Mouse (Mus musculus) ovary, adult 10 weeks (tissue): ENCODE data around the gene Fam170b. TPM values are rescaled to one million over a fixed set of nuclear protein-coding genes. Genes with fewer than 3 reads are reported as not detected.

ENCODE experiments used
- polyA plus RNA-seq: library from polyadenylated mRNA; stranded (reverse); fragments of 350-450 nt; fragmentation: Illumina TruSeq; extraction: RNeasy Lipid Tissue Mini Kit (QIAGEN cat#74804); gene quantifications from one replicate; pipeline ENCODE4 v1.2.3, GENCODE M21; 2014

Gene Fam170b
- polyA plus RNA-seq, result not detected

GRCm38 (mm10) chr14:32833847-32834246 is at the start of gene Fam170b:
Gene Fam170b (plus strand): TSS chr14:32833962.

GRCm38 (mm10) chr14:32785556-32786130 is 48.1 kb upstream of the Fam170b start, which contains the start of gene Tmem273:
Gene Tmem273 (plus strand): TSS chr14:32785963.

GRCm38 (mm10) chr14:32856681-32857328 is 23.0 kb downstream of the Fam170b start, which contains the start of gene Vstm4:
Gene Vstm4 (plus strand): TSS chr14:32856756.

Other genes with a start within 250 kb of the Fam170b start
- not detected for gene Prrxl1, start 234.6 kb upstream of the Fam170b start, polyA plus RNA-seq
- not detected for gene 3425401B19Rik, start 148.7 kb upstream of the Fam170b start, polyA plus RNA-seq
- 0.51 TPM for gene Tmem273, start 48.0 kb upstream of the Fam170b start, polyA plus RNA-seq
- 14.5 TPM for gene Vstm4, start 22.8 kb downstream of the Fam170b start, polyA plus RNA-seq
- 6.4 TPM for gene Lrrc18, start 157.4 kb downstream of the Fam170b start, polyA plus RNA-seq